Mouse (Mus musculus) liver, postnatal 0 days (tissue): ENCODE results near the gene Mcam.

Source experiments
- CTCF ChIP-seq: sonication (generic); IDR thresholded peaks from 2 replicates; pipeline ENCODE4 v1.5.1; 2016; ENCODE audit warnings: antibody characterized with exemption, low read depth
- EP300 ChIP-seq: IDR thresholded peaks from 2 replicates; pipeline ENCODE4 v1.6.1; 2016; ENCODE audit warnings: antibody characterized with exemption, low read depth, mild to moderate bottlenecking

DNA sequence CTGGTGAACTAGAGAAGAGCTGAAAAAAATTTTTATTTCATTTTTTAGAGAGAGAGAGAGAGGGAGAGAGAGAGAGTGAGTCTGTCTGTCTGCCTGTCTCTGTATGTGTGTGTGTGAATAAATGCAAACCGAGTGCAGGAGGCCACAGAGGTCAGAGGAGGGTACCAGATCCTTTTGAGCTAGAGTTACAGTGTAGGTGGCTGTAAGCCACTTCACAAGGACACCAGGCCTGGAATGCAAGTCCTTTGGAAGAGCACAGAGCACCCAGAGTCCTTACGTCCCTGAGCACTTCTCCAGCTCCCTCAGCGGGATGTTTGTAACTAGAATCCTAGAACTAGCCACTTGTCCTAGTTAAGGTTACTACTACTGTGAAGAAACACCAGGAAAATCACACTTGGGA lies 25.6 kb downstream of the Mcam start:
- TF ChIP-seq CTCF, result no peak
- no peak for TF ChIP-seq EP300
